Comparison of ENCODE assay signal across 8 mouse cellular contexts in genomic region chr1:36095423-36096272, GRCm38 (mm10). TPM values are rescaled to one million over a fixed set of nuclear protein-coding genes. Genes with fewer than 3 reads are reported as not detected.
DNase-seq lines count a peak whose midpoint lies in the region; ATAC-seq lines count a peak whose summit lies in the region.
"Had no signal": no experiment of that assay in that cellular context is flagged by ENCODE, and none has a peak within 500 bp of the region (broad histone marks: within the 10 kb centered on the region; RNA-seq: fewer than 3 reads in every experiment).

No protein-coding gene starts in this region.

- WGBS in limb, embryonic 15.5 days = 62% methylated on average over 12 of the region's 12 CpGs
- 81% methylated on average over 12 of the region's 12 CpGs for WGBS in limb, embryonic 10.5 days
- 56% methylated on average over 12 of the region's 12 CpGs for WGBS in liver, embryonic 12.5 days (ENCODE audit: insufficient replicate concordance)

- no peaks in the 10 kb centered on the region for H3K27me3 ChIP-seq in limb, embryonic 15.5 days
- H3K27me3 ChIP-seq in limb, embryonic 10.5 days (ENCODE audit: low read depth, poor library complexity, severe bottlenecking) = no peaks in the 10 kb centered on the region
- no peaks in the 10 kb centered on the region for H3K27me3 ChIP-seq in liver, embryonic 12.5 days (replicated peaks)

- H3K9ac ChIP-seq in limb, embryonic 15.5 days = no peak overlapping the region
- peak overlapping the region; percentile 74 for H3K9ac ChIP-seq in liver, embryonic 12.5 days

- no peak overlapping the region for H3K4me3 ChIP-seq in limb, embryonic 15.5 days
- no peak overlapping the region for H3K4me3 ChIP-seq in limb, embryonic 10.5 days
- H3K4me3 ChIP-seq in liver, embryonic 12.5 days = 0 out of 2 replicates have a peak overlapping the region, but pooled peaks have one; percentile 12

- no peak overlapping the region for H3K4me2 ChIP-seq in limb, embryonic 15.5 days
- peak overlapping the region; percentile 56 for H3K4me2 ChIP-seq in liver, embryonic 12.5 days

- no peak for DNase-seq in limb, embryonic 10.5 days (ENCODE audit: low spot score)
- DNase-seq in kidney, postnatal 14 days = peak; percentile 54
- DNase-seq in right cerebral cortex, postnatal 25 days = peak; percentile 91

- H3K27ac ChIP-seq in limb, embryonic 15.5 days = no peak overlapping the region
- H3K27ac ChIP-seq in limb, embryonic 10.5 days = no peak overlapping the region
- H3K27ac ChIP-seq in liver, embryonic 12.5 days = peak overlapping the region; percentile 99
- H3K27ac ChIP-seq: macrophage had no signal

- H3K9me3 ChIP-seq in limb, embryonic 15.5 days = no peaks in the 10 kb centered on the region
- no peaks in the 10 kb centered on the region for H3K9me3 ChIP-seq in limb, embryonic 10.5 days (replicated peaks)
- H3K9me3 ChIP-seq in liver, embryonic 12.5 days (replicated peaks) = no peaks in the 10 kb centered on the region

- 0 out of 2 replicates have a peak, but pooled peaks have one; percentile 22 for ATAC-seq in limb, embryonic 15.5 days (ENCODE audit: insufficient number of reproducible peaks, low FRiP score, low TSS enrichment, low read depth)
- ATAC-seq in erythroblast, adult 5-6 weeks (replicated peaks; ENCODE audit: low FRiP score, poor library complexity, severe bottlenecking) = peak; percentile 75
- peak; percentile 84 for ATAC-seq in liver, embryonic 12.5 days
- no peak for ATAC-seq in monocyte, adult 5-6 weeks (replicated peaks; ENCODE audit: insufficient number of reproducible peaks, low FRiP score, low TSS enrichment, poor library complexity, severe bottlenecking)

- peaks cover 18% of the 10 kb centered on the region for H3K36me3 ChIP-seq in limb, embryonic 15.5 days
- peaks cover 34% of the 10 kb centered on the region for H3K36me3 ChIP-seq in limb, embryonic 10.5 days
- H3K36me3 ChIP-seq in liver, embryonic 12.5 days = peaks cover 94% of the 10 kb centered on the region

- H3K4me1 ChIP-seq in limb, embryonic 15.5 days = peaks cover 13% of the 10 kb centered on the region
- no peaks in the 10 kb centered on the region for H3K4me1 ChIP-seq in limb, embryonic 10.5 days
- H3K4me1 ChIP-seq in liver, embryonic 12.5 days = peaks cover 99% of the 10 kb centered on the region

RNA-seq across cellular contexts. Expression of gene Hs6st1, which starts 27.4 kb away (rescaled TPM):
- polyA plus RNA-seq in limb, embryonic 15.5 days (2015; fragmentation: Nextera tagmentation; extraction: Ambion mirVana) = 6.5 and 8.1 TPM in 2 replicates
- polyA plus RNA-seq in limb, embryonic 10.5 days (2016; fragmentation: Nextera tagmentation; extraction: Ambion mirVana) = 3.0 and 3.6 TPM in 2 replicates
- 82.8 and 141 TPM in 2 replicates for total RNA-seq in erythroblast, adult 5-6 weeks (2015; ENCODE audit: low replicate concordance)
- 123 and 134 TPM in 2 replicates for total RNA-seq in erythroblast, adult 5-6 weeks (2017; ENCODE audit: low replicate concordance)
- 21.9 and 23.6 TPM in 2 replicates for polyA plus RNA-seq in liver, embryonic 12.5 days (2016; fragmentation: Nextera tagmentation; extraction: Ambion mirVana)
- 16.2 to 26.3 TPM (median 21.9 TPM) in 3 replicates for total RNA-seq in monocyte, adult 5-6 weeks (2017)
